Mouse (Mus musculus) brain, adult 2 months (tissue): ENCODE data around the gene Zfp683.

ENCODE experiments used
- DNase-seq: peaks from one replicate; pipeline ENCODE4 v3.0.0; 2011; ENCODE audit warnings: low read depth, low spot score

Zfp683 gene

GRCm38 (mm10) chr4:134091225-134091529 lies 37.5 kb downstream of the Zfp683 start:
- DNase-seq: no peak

GRCm38 (mm10) chr4:134092382-134093288 lies 39.0 kb downstream of the Zfp683 start:
- peak; percentile 49 for DNase-seq

GRCm38 (mm10) chr4:134094004-134094564 lies 40.4 kb downstream of the Zfp683 start:
- no peak for DNase-seq

GRCm38 (mm10) chr4:134094923-134095547 lies 41.4 kb downstream of the Zfp683 start, which contains the start of gene Cd52:
TSS of gene Cd52 (minus strand) at chr4:134095082.
- DNase-seq: peak; percentile 24

- no peak for DNase-seq
Measured at GRCm38 (mm10) chr4:134096120-134096519, 42.5 kb downstream of the Zfp683 start.

- peak; percentile 21 for DNase-seq
Measured at GRCm38 (mm10) chr4:134097015-134097608, 43.5 kb downstream of the Zfp683 start.

GRCm38 (mm10) chr4:134098628-134099027 lies 45.0 kb downstream of the Zfp683 start:
- DNase-seq: peak; percentile 68

GRCm38 (mm10) chr4:134100245-134100644 lies 46.6 kb downstream of the Zfp683 start:
- DNase-seq: no peak

- peak; percentile 98 for DNase-seq
Measured at GRCm38 (mm10) chr4:134101979-134102741, 48.5 kb downstream of the Zfp683 start, which contains the start of gene Ubxn11. TSS of gene Ubxn11 (plus strand) at chr4:134102570.

GRCm38 (mm10) chr4:134102742-134103119 lies 49.1 kb downstream of the Zfp683 start:
- DNase-seq: no peak

- no peak for DNase-seq
Measured at GRCm38 (mm10) chr4:134106105-134106504, 52.5 kb downstream of the Zfp683 start.

GRCm38 (mm10) chr4:134107730-134108129 lies 54.1 kb downstream of the Zfp683 start:
- peak; percentile 90 for DNase-seq

GRCm38 (mm10) chr4:134108196-134108595 lies 54.6 kb downstream of the Zfp683 start:
- DNase-seq: no peak
